Mouse (Mus musculus): ENCODE measurements around the gene Klhl21. TPM values are rescaled to one million over a fixed set of nuclear protein-coding genes. Genes with fewer than 3 reads are reported as not detected.

Gene Klhl21
- polyA plus RNA-seq, 1 experiment from 2014 or later: 10.1 TPM

DNA sequence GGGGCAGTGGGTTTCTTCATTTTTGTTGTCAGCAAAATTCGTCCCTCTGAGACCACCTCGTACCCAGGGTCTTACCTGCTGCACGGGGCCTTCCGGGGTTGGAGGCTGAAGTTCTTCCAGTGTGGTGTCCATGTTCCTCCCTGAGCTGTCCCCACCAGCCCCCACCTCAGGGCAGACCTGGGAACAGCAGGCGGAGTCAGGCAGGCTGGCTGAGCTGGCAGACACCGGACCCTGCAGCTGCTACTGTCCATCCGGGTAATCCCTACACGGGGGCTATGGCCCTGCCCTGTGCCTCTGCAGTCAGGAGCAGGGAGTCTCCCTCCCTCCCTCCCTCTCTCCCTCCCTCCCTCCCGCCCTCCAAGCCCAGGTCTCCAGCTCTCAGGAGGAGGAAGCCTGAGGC, 25.0 kb upstream of the Klhl21 start:
- Histone ChIP-seq H3K9ac (no peak overlapping the region), H3K4me2 (no peak overlapping the region), H3K9me3 (no peaks in the 10 kb centered on the region), H3K36me3 (peaks cover 60% of the 10 kb centered on the region), H3K27ac (0 out of 2 replicates have a peak overlapping the region, but pooled peaks have one; percentile 2), H3K4me1 (peaks cover 45% of the 10 kb centered on the region), H3K27me3 (no peaks in the 10 kb centered on the region), H3K4me3 (no peak overlapping the region)
- no peak for ATAC-seq (ENCODE audit: insufficient number of reproducible peaks, insufficient read depth, low FRiP score, low TSS enrichment, low read depth)
- 31% methylated on average over 8 of the region's 9 CpGs for WGBS

DNA sequence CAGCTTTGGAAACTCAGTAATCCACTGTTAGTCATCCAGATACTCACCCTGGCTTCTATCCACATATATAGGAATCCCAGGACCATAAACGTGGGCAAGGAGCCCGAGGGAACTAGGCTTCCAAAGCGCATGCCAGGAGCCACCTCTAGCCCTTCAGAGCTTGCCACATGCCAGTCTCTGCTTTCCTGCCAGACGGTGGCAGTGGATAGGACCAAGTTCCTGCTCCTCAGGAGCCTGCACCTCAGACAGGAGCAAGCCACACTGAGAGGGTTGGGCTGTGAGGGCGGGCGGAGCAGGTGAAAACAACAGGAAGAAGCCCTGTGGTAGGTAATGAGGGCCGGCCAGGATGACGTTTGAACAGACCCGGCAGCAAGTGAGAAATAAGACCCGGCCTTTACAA, 22.7 kb upstream of the Klhl21 start:
- Histone ChIP-seq H3K27me3 (no peaks in the 10 kb centered on the region), H3K4me2 (no peak overlapping the region), H3K4me3 (no peak overlapping the region), H3K9ac (no peak overlapping the region), H3K27ac (no peak overlapping the region), H3K4me1 (peaks cover 58% of the 10 kb centered on the region), H3K9me3 (no peaks in the 10 kb centered on the region), H3K36me3 (peaks cover 55% of the 10 kb centered on the region)
- no peak for ATAC-seq (ENCODE audit: insufficient number of reproducible peaks, insufficient read depth, low FRiP score, low TSS enrichment, low read depth)
- WGBS: 40% methylated on average over 10 of the region's 10 CpGs

DNA sequence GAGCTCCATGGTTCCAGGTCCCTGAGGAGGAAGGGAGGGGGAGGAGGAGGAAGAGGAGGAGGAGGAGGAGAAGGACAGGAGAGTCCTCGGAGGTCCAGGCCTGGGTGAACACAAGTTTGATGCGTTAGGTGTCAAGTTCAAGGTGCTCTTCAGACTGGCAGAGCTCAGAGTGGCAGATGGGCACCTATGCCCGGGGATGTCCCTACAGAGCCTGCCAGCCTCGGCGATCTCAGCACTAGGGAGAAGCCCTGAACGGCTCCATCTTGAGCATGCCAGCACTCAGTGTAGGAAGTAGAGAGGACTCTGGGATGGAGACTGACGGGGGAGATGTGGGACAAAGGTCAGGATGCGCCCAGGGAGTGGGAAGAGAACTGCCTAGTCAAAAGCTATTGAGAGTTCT, 22.0 kb upstream of the Klhl21 start:
- no peak overlapping the region for H3K4me2 ChIP-seq
- H3K9ac ChIP-seq: 0 out of 2 replicates have a peak overlapping the region, but pooled peaks have one; percentile 27
- H3K9me3 ChIP-seq: no peaks in the 10 kb centered on the region
- peaks cover 57% of the 10 kb centered on the region for H3K4me1 ChIP-seq
- H3K27me3 ChIP-seq: no peaks in the 10 kb centered on the region
- no peak for ATAC-seq (ENCODE audit: insufficient number of reproducible peaks, insufficient read depth, low FRiP score, low TSS enrichment, low read depth)
- peaks cover 59% of the 10 kb centered on the region for H3K36me3 ChIP-seq
- no peak overlapping the region for H3K4me3 ChIP-seq
- no peak overlapping the region for H3K27ac ChIP-seq
- WGBS: 71% methylated on average over 8 of the region's 8 CpGs

DNA sequence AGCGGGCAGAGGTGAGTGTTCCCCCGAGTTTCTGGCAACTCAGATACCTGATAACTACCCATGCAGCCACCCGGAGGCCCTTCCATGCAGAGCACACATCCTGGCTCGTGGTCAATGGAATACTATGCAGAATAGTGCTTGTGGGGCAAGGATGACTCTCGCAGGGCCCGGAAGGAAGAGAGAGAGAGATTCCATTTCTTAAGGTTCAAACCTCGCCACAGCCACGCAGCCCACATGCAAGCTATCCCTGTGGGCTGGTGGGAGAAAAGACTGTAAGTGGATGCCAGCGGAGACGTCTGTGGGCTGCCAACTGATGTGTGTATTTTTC, 20.6 kb upstream of the Klhl21 start:
- ATAC-seq (ENCODE audit: insufficient number of reproducible peaks, insufficient read depth, low FRiP score, low TSS enrichment, low read depth): no peak
- WGBS: 17% methylated on average over 10 of the region's 10 CpGs
- Histone ChIP-seq H3K27ac (peak overlapping the region; percentile 92), H3K27me3 (no peaks in the 10 kb centered on the region), H3K9ac (peak overlapping the region; percentile 97), H3K36me3 (peaks cover 60% of the 10 kb centered on the region), H3K4me2 (peak overlapping the region; percentile 82), H3K4me1 (peaks cover 55% of the 10 kb centered on the region), H3K4me3 (peak overlapping the region; percentile 90), H3K9me3 (no peaks in the 10 kb centered on the region)

DNA sequence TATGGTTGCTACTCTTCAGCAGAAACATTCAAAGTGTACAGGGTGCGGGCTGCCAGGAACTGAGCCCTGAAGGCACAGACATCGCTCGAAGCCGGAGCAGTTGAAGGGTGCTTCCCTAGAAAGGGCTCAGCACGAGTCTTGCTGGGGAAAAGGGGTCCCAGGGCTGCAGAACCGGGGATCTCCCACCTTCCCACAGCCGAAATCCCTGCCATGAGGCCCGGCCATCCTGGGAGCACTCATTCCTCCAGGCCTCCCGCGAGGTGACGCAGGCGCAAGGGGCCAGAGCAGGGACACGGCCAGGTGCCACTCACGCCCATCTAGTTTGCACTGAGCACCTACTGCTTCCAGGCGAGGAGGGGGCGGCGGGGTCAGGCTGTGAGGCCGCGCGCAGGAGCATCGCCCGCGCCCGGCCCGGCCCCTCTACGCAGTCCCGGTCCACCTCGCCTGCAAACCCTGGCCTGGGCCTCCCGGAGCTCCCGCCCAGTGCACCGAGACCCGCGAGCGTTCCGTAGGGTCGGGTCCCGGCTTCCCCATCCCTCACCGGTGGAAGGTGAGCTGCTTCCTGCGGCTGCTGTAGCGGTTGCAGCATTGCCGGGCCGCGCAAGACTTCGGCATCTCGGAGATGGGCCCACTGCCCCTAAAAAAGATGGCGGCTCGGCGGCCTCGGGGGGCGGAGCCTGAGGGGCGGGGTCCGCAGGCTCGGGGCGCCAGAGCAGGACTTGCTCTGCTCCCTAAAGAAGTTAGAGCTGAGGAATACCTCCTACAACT, 20.1 kb upstream of the Klhl21 start, which contains the start of gene Thap3:
Thap3 (minus strand) TSS at position 656 of the 768 bp plus-strand sequence.
- Histone ChIP-seq H3K4me2 (peak within 1 kb of the TSS; percentile 82), H3K4me3 (peak within 1 kb of the TSS; percentile 90), H3K27me3 (no peaks in the 10 kb centered on the region), H3K9me3 (no peaks in the 10 kb centered on the region), H3K4me1 (peaks cover 54% of the 10 kb centered on the region), H3K36me3 (peaks cover 55% of the 10 kb centered on the region), H3K27ac (peak within 1 kb of the TSS; percentile 92), H3K9ac (peak within 1 kb of the TSS; percentile 97)
- 2% methylated on average over 54 of the region's 54 CpGs for WGBS
- ATAC-seq (ENCODE audit: insufficient number of reproducible peaks, insufficient read depth, low FRiP score, low TSS enrichment, low read depth): peak; percentile 68

DNA sequence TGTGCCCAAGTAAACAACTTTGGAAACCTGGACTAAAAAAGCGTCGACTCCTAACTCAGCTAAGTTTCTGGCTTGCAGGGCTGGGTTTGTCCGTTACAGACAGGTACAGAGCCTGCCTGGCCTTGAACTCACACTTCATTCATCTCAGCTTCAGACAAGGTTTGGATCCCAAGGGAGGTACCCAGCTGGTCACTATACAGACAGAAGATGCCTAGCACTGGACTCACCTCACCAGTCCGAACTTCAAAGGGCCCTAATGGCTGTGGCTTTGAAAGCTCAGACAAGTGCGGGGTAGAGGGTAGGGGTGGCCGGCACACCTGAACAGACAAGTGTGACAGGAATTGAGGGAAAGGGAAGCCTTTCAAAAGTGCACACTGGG, 19.5 kb upstream of the Klhl21 start:
- no peak for ATAC-seq (ENCODE audit: insufficient number of reproducible peaks, insufficient read depth, low FRiP score, low TSS enrichment, low read depth)
- H3K36me3 ChIP-seq: peaks cover 51% of the 10 kb centered on the region
- peak overlapping the region; percentile 82 for H3K4me2 ChIP-seq
- H3K27ac ChIP-seq: peak overlapping the region; percentile 92
- H3K27me3 ChIP-seq: no peaks in the 10 kb centered on the region
- no peaks in the 10 kb centered on the region for H3K9me3 ChIP-seq
- H3K9ac ChIP-seq: peak overlapping the region; percentile 97
- peaks cover 56% of the 10 kb centered on the region for H3K4me1 ChIP-seq
- H3K4me3 ChIP-seq: peak overlapping the region; percentile 90
- WGBS: 28% methylated on average over 6 of the region's 6 CpGs

DNA sequence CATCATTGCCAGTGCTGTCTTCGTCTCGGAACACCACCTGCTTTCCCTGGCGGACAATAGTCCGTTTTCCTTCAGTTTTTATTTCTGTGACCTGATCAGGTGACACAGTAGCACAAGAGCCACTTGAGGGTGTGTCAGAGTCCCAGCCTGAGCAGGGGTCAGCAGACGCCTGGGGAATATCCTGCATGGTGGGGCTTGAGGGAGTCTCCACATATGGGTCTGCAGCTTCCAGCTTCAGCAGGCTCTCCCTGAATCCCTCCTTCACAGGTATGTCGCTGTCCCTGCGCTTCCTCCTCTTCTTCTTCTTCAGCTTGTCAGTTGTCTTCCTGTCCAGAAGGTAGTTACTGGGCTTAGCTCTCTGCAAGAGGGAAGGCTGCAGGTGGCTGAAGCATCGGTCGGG, 16.5 kb upstream of the Klhl21 start:
- Histone ChIP-seq H3K9ac (no peak overlapping the region), H3K36me3 (peaks cover 35% of the 10 kb centered on the region), H3K4me3 (no peak overlapping the region), H3K27me3 (no peaks in the 10 kb centered on the region), H3K9me3 (no peaks in the 10 kb centered on the region), H3K27ac (no peak overlapping the region), H3K4me2 (no peak overlapping the region), H3K4me1 (peaks cover 41% of the 10 kb centered on the region)
- no peak for ATAC-seq (ENCODE audit: insufficient number of reproducible peaks, insufficient read depth, low FRiP score, low TSS enrichment, low read depth)
- WGBS: 89% methylated on average over 9 of the region's 9 CpGs

DNA sequence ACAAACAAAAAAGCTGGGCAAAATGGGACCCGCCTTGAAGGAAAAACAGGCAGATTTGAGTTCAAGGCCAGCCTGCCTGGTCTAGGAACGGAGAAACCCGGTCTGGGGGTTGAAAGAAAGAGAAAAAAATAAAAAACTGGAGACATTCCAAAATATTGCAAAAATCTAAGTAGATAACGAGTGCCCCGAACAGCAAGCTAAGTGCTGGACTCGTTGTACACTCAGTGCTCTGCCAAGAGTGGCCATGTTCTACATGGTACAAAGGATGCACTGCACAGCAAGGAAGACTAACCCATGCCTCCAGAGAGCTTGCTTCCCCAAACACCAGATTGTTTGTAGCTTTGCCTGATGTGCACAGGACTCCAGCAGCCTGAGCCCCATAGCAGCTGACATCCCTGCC, 15.6 kb upstream of the Klhl21 start:
- 77% methylated on average over 6 of the region's 6 CpGs for WGBS
- Histone ChIP-seq H3K27ac (no peak overlapping the region), H3K9me3 (no peaks in the 10 kb centered on the region), H3K27me3 (no peaks in the 10 kb centered on the region), H3K9ac (peak overlapping the region; percentile 28; the same call in 1 of the 2 replicates), H3K4me3 (0 out of 2 replicates have a peak overlapping the region, but pooled peaks have one; percentile 98), H3K4me1 (peaks cover 39% of the 10 kb centered on the region), H3K4me2 (peak overlapping the region; percentile 83; the same call in 1 of the 2 replicates), H3K36me3 (peaks cover 35% of the 10 kb centered on the region)
- ATAC-seq (ENCODE audit: insufficient number of reproducible peaks, insufficient read depth, low FRiP score, low TSS enrichment, low read depth): no peak

DNA sequence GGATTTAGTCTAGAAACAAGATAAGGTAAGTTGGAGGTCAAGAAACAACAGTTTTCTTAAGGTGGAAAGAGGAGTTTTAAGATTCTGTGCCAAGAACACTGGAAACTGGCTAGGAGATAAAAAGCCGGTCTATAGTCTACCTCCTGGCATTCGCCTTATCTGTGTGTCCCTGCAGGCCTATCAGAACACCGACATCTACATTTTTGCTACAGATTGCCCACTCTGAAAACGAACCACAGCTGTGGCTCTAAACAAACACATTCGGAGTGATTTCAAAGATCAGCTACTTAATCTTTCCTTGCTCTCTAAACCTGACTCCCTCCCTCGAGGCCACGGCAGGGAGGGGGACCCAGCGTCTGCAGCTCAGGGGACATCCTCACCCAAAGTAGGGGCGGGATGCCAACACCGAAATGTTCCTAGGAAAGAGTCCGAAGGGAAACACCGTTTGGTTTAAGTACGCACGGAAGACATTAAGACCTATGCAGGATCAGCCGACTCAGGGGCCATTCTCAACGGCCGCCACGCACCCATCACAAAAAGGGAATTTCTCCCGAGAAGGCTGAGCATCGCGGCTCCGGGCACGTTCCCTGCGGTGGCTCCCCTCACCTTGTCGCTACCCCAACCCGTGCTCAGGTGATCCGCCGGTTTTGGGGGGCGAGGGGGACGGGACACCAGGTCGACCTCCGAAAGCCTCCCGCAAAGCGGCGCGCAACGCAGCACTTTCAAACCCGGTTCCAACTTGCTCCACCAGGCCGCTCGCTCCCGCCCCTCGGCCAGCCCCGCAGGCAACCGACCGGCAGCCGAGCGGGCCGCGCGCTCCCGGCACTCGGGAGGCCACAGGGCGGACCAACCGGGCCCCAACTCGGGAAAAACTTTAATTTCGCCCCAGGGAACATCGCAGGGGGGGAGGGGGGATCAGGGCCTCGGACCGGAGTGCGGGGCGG, 14.1 kb upstream of the Klhl21 start:
- under 1% methylated on average over 57 of the region's 61 CpGs for WGBS
- Histone ChIP-seq H3K27ac (peak overlapping the region; percentile 91), H3K27me3 (no peaks in the 10 kb centered on the region), H3K36me3 (peaks cover 32% of the 10 kb centered on the region), H3K4me2 (peak overlapping the region; percentile 83), H3K9ac (peak overlapping the region; percentile 97), H3K4me1 (peaks cover 29% of the 10 kb centered on the region), H3K9me3 (no peaks in the 10 kb centered on the region), H3K4me3 (peak overlapping the region; percentile 98)
- no peak for ATAC-seq (ENCODE audit: insufficient number of reproducible peaks, insufficient read depth, low FRiP score, low TSS enrichment, low read depth)

DNA sequence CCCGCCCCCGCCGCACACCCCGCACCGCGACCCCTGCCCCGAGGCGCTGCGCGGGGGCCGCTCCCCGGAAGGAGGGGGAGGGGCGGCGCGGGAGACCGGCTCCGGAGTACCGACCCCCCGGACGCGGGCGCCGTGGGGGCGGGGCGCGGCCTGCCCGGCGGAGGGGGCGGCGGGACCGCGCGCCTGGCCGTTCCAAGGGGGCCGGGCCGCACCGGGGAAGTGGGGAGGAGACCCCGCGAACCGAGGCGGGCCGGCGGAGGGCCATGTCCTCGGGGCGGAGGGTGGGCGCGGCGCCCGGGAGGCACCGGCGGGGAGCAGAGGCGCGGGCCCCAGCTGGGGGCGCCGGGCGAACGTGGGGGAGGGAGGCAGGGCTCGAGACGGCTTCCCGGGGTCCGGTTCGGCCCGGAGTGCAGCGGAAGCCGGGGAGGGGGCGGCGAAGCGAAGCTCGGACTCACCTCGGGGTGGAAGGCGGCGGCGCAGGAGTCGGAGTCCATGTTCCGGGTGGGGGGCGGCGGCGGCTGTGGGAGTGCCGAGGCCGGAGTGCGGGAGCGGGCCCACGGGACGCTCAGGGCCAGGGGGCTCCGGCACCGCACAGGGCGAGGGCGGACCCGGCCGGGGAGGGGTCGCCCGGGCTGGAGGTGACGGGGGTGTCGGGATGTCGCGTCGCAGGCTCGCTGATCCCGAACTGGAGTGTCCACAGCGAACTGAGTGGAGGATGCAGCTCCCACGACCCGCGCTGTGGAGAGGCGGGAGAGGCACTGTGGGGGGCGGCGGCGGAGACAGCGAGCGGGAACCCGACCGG, 13.0 kb upstream of the Klhl21 start:
- under 1% methylated on average over 87 of the region's 111 CpGs for WGBS
- Histone ChIP-seq H3K4me3 (peak overlapping the region; percentile 98), H3K27ac (peak overlapping the region; percentile 91), H3K4me2 (peak overlapping the region; percentile 83), H3K9ac (peak overlapping the region; percentile 97), H3K36me3 (peaks cover 22% of the 10 kb centered on the region), H3K4me1 (peaks cover 23% of the 10 kb centered on the region), H3K27me3 (no peaks in the 10 kb centered on the region), H3K9me3 (no peaks in the 10 kb centered on the region)
- ATAC-seq (ENCODE audit: insufficient number of reproducible peaks, insufficient read depth, low FRiP score, low TSS enrichment, low read depth): peak; percentile 45; the same call in 1 of the 2 replicates
